Mouse (Mus musculus): ENCODE data around the gene Heatr5a.

The Heatr5a gene

GRCm38 (mm10) chr12:51847953-51848680 is 123.0 kb downstream of the Heatr5a start:
- DNase-seq (ENCODE audit: low read depth, low spot score) = no peak

- DNase-seq (ENCODE audit: low read depth, low spot score) = no peak
Observed at GRCm38 (mm10) chr12:51845261-51845660, 125.9 kb downstream of the Heatr5a start.

- DNase-seq (ENCODE audit: low read depth, low spot score) = peak; percentile 87
Observed at GRCm38 (mm10) chr12:51844771-51845256, 126.3 kb downstream of the Heatr5a start.

- DNase-seq (ENCODE audit: low read depth, low spot score) = no peak
Observed at GRCm38 (mm10) chr12:51843576-51844520, 127.3 kb downstream of the Heatr5a start.

- DNase-seq (ENCODE audit: low read depth, low spot score) = no peak
Observed at GRCm38 (mm10) chr12:51842081-51842864, 128.8 kb downstream of the Heatr5a start.

- DNase-seq (ENCODE audit: low read depth, low spot score) = no peak
Observed at GRCm38 (mm10) chr12:51839856-51840255, 131.3 kb downstream of the Heatr5a start.

- no peak for DNase-seq (ENCODE audit: low read depth, low spot score)
Observed at GRCm38 (mm10) chr12:51835219-51835618, 135.9 kb downstream of the Heatr5a start.

GRCm38 (mm10) chr12:51831931-51832330 is 139.2 kb downstream of the Heatr5a start:
- DNase-seq (ENCODE audit: low read depth, low spot score) = no peak

- no peak for DNase-seq (ENCODE audit: low read depth, low spot score)
Observed at GRCm38 (mm10) chr12:51831296-51831695, 139.8 kb downstream of the Heatr5a start.

GRCm38 (mm10) chr12:51830671-51831070 is 140.4 kb downstream of the Heatr5a start:
- no peak for DNase-seq (ENCODE audit: low read depth, low spot score)

- no peak for DNase-seq (ENCODE audit: low read depth, low spot score)
Observed at GRCm38 (mm10) chr12:51830077-51830402, 141.1 kb downstream of the Heatr5a start.

GRCm38 (mm10) chr12:51829290-51830076 is 141.6 kb downstream of the Heatr5a start, which contains the start of gene Hectd1:
Gene Hectd1, minus strand, starts transcription at chr12:51829536.
- peak; percentile 65 for DNase-seq (ENCODE audit: low read depth, low spot score)

- no peak for DNase-seq (ENCODE audit: low read depth, low spot score)
Observed at GRCm38 (mm10) chr12:51828716-51829289, 142.3 kb downstream of the Heatr5a start.

GRCm38 (mm10) chr12:51827958-51828650 is 143.0 kb downstream of the Heatr5a start:
- no peak for DNase-seq (ENCODE audit: low read depth, low spot score)

Measured in retina, adult 2 months (tissue).